Mouse (Mus musculus): Measurements from ENCODE around the gene Galnt9.

Galnt9 gene

GRCm38 (mm10) chr5:110607767-110608166, 63.6 kb downstream of the Galnt9 start:
- in situ Hi-C loops (cut with MboI; ENCODE audit: low pct_unique_long_range_greater_than_20kb in 1 of 2, low sequenced_read_pairs in 2 of 2, unreplicated experiment in 1 of 2) = no loop called here

GRCm38 (mm10) chr5:110608336-110608735, 64.2 kb downstream of the Galnt9 start:
- in situ Hi-C loops (cut with MboI; ENCODE audit: low pct_unique_long_range_greater_than_20kb in 1 of 2, low sequenced_read_pairs in 2 of 2, unreplicated experiment in 1 of 2) = no loop called here

- in situ Hi-C loops (cut with MboI; ENCODE audit: low pct_unique_long_range_greater_than_20kb in 1 of 2, low sequenced_read_pairs in 2 of 2, unreplicated experiment in 1 of 2) = no loop called here
Measured at GRCm38 (mm10) chr5:110608941-110609340, 64.8 kb downstream of the Galnt9 start.

- in situ Hi-C loops (cut with MboI; ENCODE audit: low pct_unique_long_range_greater_than_20kb in 1 of 2, low sequenced_read_pairs in 2 of 2, unreplicated experiment in 1 of 2) = no loop called here
Measured at GRCm38 (mm10) chr5:110609425-110609824, 65.3 kb downstream of the Galnt9 start.

GRCm38 (mm10) chr5:110609868-110610267, 65.7 kb downstream of the Galnt9 start:
- in situ Hi-C loops (cut with MboI; ENCODE audit: low pct_unique_long_range_greater_than_20kb in 1 of 2, low sequenced_read_pairs in 2 of 2, unreplicated experiment in 1 of 2) = no loop called here

- in situ Hi-C loops (cut with MboI; ENCODE audit: low pct_unique_long_range_greater_than_20kb in 1 of 2, low sequenced_read_pairs in 2 of 2, unreplicated experiment in 1 of 2) = no loop called here
Measured at GRCm38 (mm10) chr5:110610484-110610883, 66.3 kb downstream of the Galnt9 start.

- in situ Hi-C loops (cut with MboI; ENCODE audit: low pct_unique_long_range_greater_than_20kb in 1 of 2, low sequenced_read_pairs in 2 of 2, unreplicated experiment in 1 of 2) = no loop called here
Measured at GRCm38 (mm10) chr5:110611435-110612158, 67.4 kb downstream of the Galnt9 start.

- in situ Hi-C loops (cut with MboI; ENCODE audit: low pct_unique_long_range_greater_than_20kb in 1 of 2, low sequenced_read_pairs in 2 of 2, unreplicated experiment in 1 of 2) = loop anchor here in 1 of 2 experiments (5.0 kb wide), 1 partner anchor 112 kb away; no protein-coding TSS in a partner anchor
Measured at GRCm38 (mm10) chr5:110619226-110619625, 75.1 kb downstream of the Galnt9 start.

GRCm38 (mm10) chr5:110624319-110624718, 80.2 kb downstream of the Galnt9 start:
- in situ Hi-C loops (cut with MboI; ENCODE audit: low pct_unique_long_range_greater_than_20kb in 1 of 2, low sequenced_read_pairs in 2 of 2, unreplicated experiment in 1 of 2) = no loop called here

- in situ Hi-C loops (cut with MboI; ENCODE audit: low pct_unique_long_range_greater_than_20kb in 1 of 2, low sequenced_read_pairs in 2 of 2, unreplicated experiment in 1 of 2) = no loop called here
Measured at GRCm38 (mm10) chr5:110627351-110627750, 83.2 kb downstream of the Galnt9 start.

GRCm38 (mm10) chr5:110628156-110628555, 84.0 kb downstream of the Galnt9 start:
- in situ Hi-C loops (cut with MboI; ENCODE audit: low pct_unique_long_range_greater_than_20kb in 1 of 2, low sequenced_read_pairs in 2 of 2, unreplicated experiment in 1 of 2) = no loop called here

- in situ Hi-C loops (cut with MboI; ENCODE audit: low pct_unique_long_range_greater_than_20kb in 1 of 2, low sequenced_read_pairs in 2 of 2, unreplicated experiment in 1 of 2) = loop anchor here (5.0 to 10.0 kb wide), 3 partner anchors 125 to 277 kb away; no protein-coding TSS in a partner anchor
Measured at GRCm38 (mm10) chr5:110629525-110630120, 85.5 kb downstream of the Galnt9 start.

- in situ Hi-C loops (cut with MboI; ENCODE audit: low pct_unique_long_range_greater_than_20kb in 1 of 2, low sequenced_read_pairs in 2 of 2, unreplicated experiment in 1 of 2) = loop anchor here (5.0 to 10.0 kb wide), 3 partner anchors 131 to 279 kb away; no protein-coding TSS in a partner anchor
Measured at GRCm38 (mm10) chr5:110635951-110636707, 92.0 kb downstream of the Galnt9 start.

GRCm38 (mm10) chr5:110638306-110639074, 94.3 kb downstream of the Galnt9 start:
- in situ Hi-C loops (cut with MboI; ENCODE audit: low pct_unique_long_range_greater_than_20kb in 1 of 2, low sequenced_read_pairs in 2 of 2, unreplicated experiment in 1 of 2) = loop anchor here (5.0 to 10.0 kb wide), 3 partner anchors 134 to 281 kb away; no protein-coding TSS in a partner anchor

GRCm38 (mm10) chr5:110639459-110639858, 95.3 kb downstream of the Galnt9 start:
- in situ Hi-C loops (cut with MboI; ENCODE audit: low pct_unique_long_range_greater_than_20kb in 1 of 2, low sequenced_read_pairs in 2 of 2, unreplicated experiment in 1 of 2) = loop anchor here (5.0 to 10.0 kb wide), 3 partner anchors 135 to 282 kb away; no protein-coding TSS in a partner anchor

- in situ Hi-C loops (cut with MboI; ENCODE audit: low pct_unique_long_range_greater_than_20kb in 1 of 2, low sequenced_read_pairs in 2 of 2, unreplicated experiment in 1 of 2) = no loop called here
Measured at GRCm38 (mm10) chr5:110646377-110646776, 102.2 kb downstream of the Galnt9 start.

GRCm38 (mm10) chr5:110652719-110653648, 108.8 kb downstream of the Galnt9 start, which contains the start of the genes Noc4l and Ddx51:
Gene Noc4l (minus strand): TSS chr5:110653417.
Gene Ddx51 (plus strand): TSS chr5:110653451.
- in situ Hi-C loops (cut with MboI; ENCODE audit: low pct_unique_long_range_greater_than_20kb in 1 of 2, low sequenced_read_pairs in 2 of 2, unreplicated experiment in 1 of 2) = no loop called here

Measured in mouse embryonic stem cell (cell line).